Mouse (Mus musculus): Measurements from ENCODE around the gene Smtnl2.

Gene Smtnl2

GRCm38 (mm10) chr11:72426884-72427283, 15.4 kb upstream of the Smtnl2 start:
- no peak for DNase-seq (ENCODE audit: low spot score in 2 of 2)

- DNase-seq (ENCODE audit: low spot score in 2 of 2) = no peak
Observed at GRCm38 (mm10) chr11:72425201-72425600, 13.7 kb upstream of the Smtnl2 start.

- no peak for DNase-seq (ENCODE audit: low spot score in 2 of 2)
Observed at GRCm38 (mm10) chr11:72423686-72424085, 12.2 kb upstream of the Smtnl2 start.

GRCm38 (mm10) chr11:72421518-72422278, 10.2 kb upstream of the Smtnl2 start:
- peak in 1 of 2 experiments; percentile 32 for DNase-seq (ENCODE audit: low spot score in 2 of 2)

GRCm38 (mm10) chr11:72420460-72421122, 9.1 kb upstream of the Smtnl2 start:
- no peak for DNase-seq (ENCODE audit: low spot score in 2 of 2)

- DNase-seq (ENCODE audit: low spot score in 2 of 2) = no peak
Observed at GRCm38 (mm10) chr11:72419006-72419405, 7.5 kb upstream of the Smtnl2 start.

- no peak for DNase-seq (ENCODE audit: low spot score in 2 of 2)
Observed at GRCm38 (mm10) chr11:72418227-72418626, 6.7 kb upstream of the Smtnl2 start.

GRCm38 (mm10) chr11:72417376-72417775, 5.9 kb upstream of the Smtnl2 start:
- no peak for DNase-seq (ENCODE audit: low spot score in 2 of 2)

GRCm38 (mm10) chr11:72416666-72417065, 5.2 kb upstream of the Smtnl2 start:
- no peak for DNase-seq (ENCODE audit: low spot score in 2 of 2)

- DNase-seq (ENCODE audit: low spot score in 2 of 2) = no peak
Observed at GRCm38 (mm10) chr11:72415155-72415554, 3.6 kb upstream of the Smtnl2 start.

- no peak for DNase-seq (ENCODE audit: low spot score in 2 of 2)
Observed at GRCm38 (mm10) chr11:72413601-72414190, 2.2 kb upstream of the Smtnl2 start.

- peak in 1 of 2 experiments; percentile 63 for DNase-seq (ENCODE audit: low spot score in 2 of 2)
Observed at GRCm38 (mm10) chr11:72413016-72413415, 1.5 kb upstream of the Smtnl2 start.

- no peak for DNase-seq (ENCODE audit: low spot score in 2 of 2)
Observed at GRCm38 (mm10) chr11:72411945-72412344, 432 bp upstream of the Smtnl2 start.

- DNase-seq (ENCODE audit: low spot score in 2 of 2) = no peak
Observed at GRCm38 (mm10) chr11:72410521-72411092, 906 bp downstream of the Smtnl2 start.

- no peak for DNase-seq (ENCODE audit: low spot score in 2 of 2)
Observed at GRCm38 (mm10) chr11:72409649-72410385, 1.7 kb downstream of the Smtnl2 start.

- no peak for DNase-seq (ENCODE audit: low spot score in 2 of 2)
Observed at GRCm38 (mm10) chr11:72408451-72409170, 2.9 kb downstream of the Smtnl2 start.

GRCm38 (mm10) chr11:72407574-72407973, 3.9 kb downstream of the Smtnl2 start:
- DNase-seq (ENCODE audit: low spot score in 2 of 2) = no peak

- no peak for DNase-seq (ENCODE audit: low spot score in 2 of 2)
Observed at GRCm38 (mm10) chr11:72407081-72407480, 4.4 kb downstream of the Smtnl2 start.

- no peak for DNase-seq (ENCODE audit: low spot score in 2 of 2)
Observed at GRCm38 (mm10) chr11:72406079-72406675, 5.3 kb downstream of the Smtnl2 start.

- no peak for DNase-seq (ENCODE audit: low spot score in 2 of 2)
Observed at GRCm38 (mm10) chr11:72405532-72405931, 6.0 kb downstream of the Smtnl2 start.

- no peak for DNase-seq (ENCODE audit: low spot score in 2 of 2)
Observed at GRCm38 (mm10) chr11:72402969-72403368, 8.5 kb downstream of the Smtnl2 start.
